Mouse (Mus musculus) midbrain, postnatal 0 days (tissue): ENCODE data around the gene Clpb. TPM values are rescaled to one million over a fixed set of nuclear protein-coding genes. Genes with fewer than 3 reads are reported as not detected.

ENCODE experiments used
- ATAC-seq: fragments of 200-750 bp; cut with Nextera tagmentation; 2 replicates; pipeline ENCODE4 v1.8.0; 2017; ENCODE audit warnings: moderate number of reproducible peaks, mild to moderate bottlenecking, moderate TSS enrichment, moderate library complexity; ENCODE audit not compliant: low FRiP score
- DNase-seq: peaks from one replicate; pipeline ENCODE4 v3.0.0-alpha.2; 2015; ENCODE audit warnings: low spot score
- H3K27ac ChIP-seq: fragments of 300-500 bp; sonication (generic); 2 replicates; pipeline ENCODE4 v1.5.1; 2014; ENCODE audit warnings: low read depth, mild to moderate bottlenecking, low read length, mixed read lengths
- H3K27me3 ChIP-seq: fragments of 300-500 bp; sonication (generic); 2 replicates; pipeline ENCODE4 v1.6.1; 2014; ENCODE audit warnings: low read length, control low read depth, mixed read lengths; ENCODE audit not compliant: insufficient read depth
- H3K36me3 ChIP-seq: fragments of 300-500 bp; sonication (generic); 2 replicates; pipeline ENCODE4 v1.6.1; 2014; ENCODE audit warnings: low read length, control low read depth, mixed read lengths; ENCODE audit not compliant: insufficient read depth
- H3K4me1 ChIP-seq: fragments of 300-500 bp; sonication (generic); 2 replicates; pipeline ENCODE4 v1.6.1; 2014; ENCODE audit warnings: mild to moderate bottlenecking, control low read depth, antibody characterized with exemption, low read length, mixed read lengths; ENCODE audit not compliant: insufficient read depth
- H3K4me2 ChIP-seq: fragments of 300-500 bp; sonication (generic); 2 replicates; pipeline ENCODE4 v1.6.1; 2014; ENCODE audit warnings: low read depth, mild to moderate bottlenecking, low read length, mixed read lengths; ENCODE audit not compliant: poor library complexity, severe bottlenecking
- H3K4me3 ChIP-seq: fragments of 300-500 bp; sonication (generic); 2 replicates; pipeline ENCODE4 v1.5.1; 2014; ENCODE audit warnings: low read depth, mild to moderate bottlenecking, low read length, moderate library complexity
- H3K9ac ChIP-seq: fragments of 300-500 bp; sonication (generic); replicated peaks from 2 replicates; pipeline ENCODE4 v1.6.1; 2014; ENCODE audit warnings: mild to moderate bottlenecking, low read length, moderate library complexity, mixed read lengths; ENCODE audit not compliant: poor library complexity, severe bottlenecking
- H3K9me3 ChIP-seq: fragments of 300-500 bp; sonication (generic); 2 replicates; pipeline ENCODE4 v1.6.1; 2016; ENCODE audit warnings: low read length, control low read depth
- CTCF ChIP-seq: IDR thresholded peaks from 2 replicates; pipeline ENCODE4 v1.5.1; 2016; ENCODE audit warnings: antibody characterized with exemption, mild to moderate bottlenecking
- WGBS: fragments of 180-500 bp; shearing (Covaris S2); extraction: QIAGEN DNeasy Blood & Tissue Kit; methylation state at CpG from one replicate; pipeline ENCODE4 v1.1.7; 2014; 5-methylcytosine and 5-hydroxymethylcytosine counted together
- polyA plus RNA-seq: library from polyadenylated mRNA; unstranded; fragments of >200 nt; fragmentation: Nextera tagmentation; extraction: Ambion mirVana; gene quantifications from 2 replicates; pipeline ENCODE4 v1.2.1, GENCODE M21; 2015
- total RNA-seq: library from RNA; depleted of rRNA; stranded (reverse); fragments of >200 nt; gene quantifications from 2 replicates; pipeline ENCODE4 v1.2.3, GENCODE M21; 2014

The Clpb gene
- total and polyA plus RNA-seq, 2 experiments from 2014 or later = 33.4 to 39.7 TPM

DNA sequence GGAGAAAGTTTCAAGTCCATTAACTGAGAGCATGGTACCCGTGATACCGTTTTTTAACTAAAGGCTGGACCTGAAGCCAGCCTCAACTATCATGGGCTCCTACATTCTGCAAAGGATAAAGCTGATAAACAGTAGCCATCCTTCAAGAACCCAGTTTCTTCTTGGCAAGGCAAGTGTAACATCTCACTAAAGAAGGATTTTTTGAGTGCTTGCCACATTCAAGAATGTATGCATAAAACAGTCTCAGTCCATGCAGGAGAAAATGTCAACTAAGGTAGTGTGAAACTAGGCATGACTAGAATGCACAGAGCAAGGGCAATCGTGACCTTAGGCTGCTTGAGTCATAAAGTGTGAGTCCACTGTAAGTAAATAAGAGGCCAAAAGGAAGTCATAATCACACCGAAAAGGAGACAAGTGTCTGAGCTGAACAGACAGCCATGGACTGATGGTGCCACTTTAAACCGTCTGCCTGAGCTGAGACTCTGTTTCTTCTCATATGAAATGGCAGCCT, 51.7 kb downstream of the Clpb start:
- H3K4me1 ChIP-seq = no peaks in the 10 kb centered on the region
- H3K27me3 ChIP-seq = no peaks in the 10 kb centered on the region
- DNase-seq = no peak
- ATAC-seq = no peak
- WGBS = 87% methylated on average over 5 of the region's 5 CpGs
- no peak overlapping the region for H3K9ac ChIP-seq
- H3K27ac ChIP-seq = no peak overlapping the region
- H3K36me3 ChIP-seq = no peaks in the 10 kb centered on the region
- no peaks in the 10 kb centered on the region for H3K9me3 ChIP-seq
- no peak overlapping the region for H3K4me2 ChIP-seq
- TF ChIP-seq CTCF = no peak
- no peak overlapping the region for H3K4me3 ChIP-seq

DNA sequence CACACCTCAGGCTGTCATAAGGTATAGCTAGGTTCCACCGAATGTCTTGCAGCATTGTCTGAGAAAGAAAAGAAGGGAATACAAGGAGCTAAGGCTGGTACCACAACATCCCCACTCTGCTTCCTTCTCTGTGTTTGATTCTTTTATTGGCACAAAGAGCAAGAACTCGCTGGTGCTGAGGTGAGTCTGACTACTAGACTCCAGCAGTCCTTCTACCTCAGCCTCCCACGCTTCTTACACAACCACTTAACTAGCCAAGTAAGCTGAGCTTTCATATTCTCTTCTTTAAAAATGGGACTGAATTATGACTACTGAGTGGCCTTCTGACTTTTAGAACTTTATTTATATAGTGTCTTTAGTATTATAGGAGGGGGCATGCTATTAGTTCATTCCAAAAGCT, 56.9 kb downstream of the Clpb start:
- 91% methylated on average over 3 of the region's 3 CpGs for WGBS

DNA sequence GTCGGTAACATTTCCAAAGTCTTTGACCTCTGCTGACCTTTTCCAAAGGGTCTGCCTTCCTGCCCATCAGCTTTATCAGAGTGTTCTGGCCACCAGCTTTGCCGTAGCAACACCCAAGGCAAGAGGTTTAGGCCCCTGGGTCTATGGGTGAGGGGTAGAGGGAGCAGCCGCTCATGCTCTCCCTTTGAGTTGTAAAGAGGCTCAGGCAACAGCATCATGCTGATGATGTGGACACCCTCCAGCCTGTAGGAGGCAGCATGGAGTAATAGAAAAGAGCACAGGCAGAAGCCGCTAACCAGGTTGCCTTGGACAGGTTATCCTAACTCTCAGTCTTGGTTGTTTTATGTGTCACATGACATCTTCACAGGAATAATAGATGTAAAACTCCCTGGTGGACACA, 61.6 kb downstream of the Clpb start:
- TF ChIP-seq CTCF = peak; percentile 58
- Histone ChIP-seq H3K4me3 (no peak overlapping the region), H3K27ac (no peak overlapping the region), H3K9me3 (no peaks in the 10 kb centered on the region), H3K36me3 (peaks cover 9% of the 10 kb centered on the region; the same call in 1 of the 2 replicates), H3K4me2 (no peak overlapping the region), H3K4me1 (no peaks in the 10 kb centered on the region), H3K27me3 (no peaks in the 10 kb centered on the region), H3K9ac (no peak overlapping the region)
- ATAC-seq (peak; percentile 47; the same call in 1 of the 2 replicates), DNase-seq (peak; percentile 24)
- WGBS = 43% methylated on average over 4 of the region's 4 CpGs

More for the DNA sequence above, 56.9 kb downstream of the Clpb start:
- Histone ChIP-seq H3K27me3 (no peaks in the 10 kb centered on the region), H3K4me2 (no peak overlapping the region), H3K9me3 (no peaks in the 10 kb centered on the region), H3K36me3 (peaks cover 9% of the 10 kb centered on the region; the same call in 1 of the 2 replicates), H3K4me1 (no peaks in the 10 kb centered on the region), H3K27ac (no peak overlapping the region), H3K4me3 (no peak overlapping the region), H3K9ac (no peak overlapping the region)
- DNase-seq (no peak), ATAC-seq (no peak)
- no peak for TF ChIP-seq CTCF

DNA sequence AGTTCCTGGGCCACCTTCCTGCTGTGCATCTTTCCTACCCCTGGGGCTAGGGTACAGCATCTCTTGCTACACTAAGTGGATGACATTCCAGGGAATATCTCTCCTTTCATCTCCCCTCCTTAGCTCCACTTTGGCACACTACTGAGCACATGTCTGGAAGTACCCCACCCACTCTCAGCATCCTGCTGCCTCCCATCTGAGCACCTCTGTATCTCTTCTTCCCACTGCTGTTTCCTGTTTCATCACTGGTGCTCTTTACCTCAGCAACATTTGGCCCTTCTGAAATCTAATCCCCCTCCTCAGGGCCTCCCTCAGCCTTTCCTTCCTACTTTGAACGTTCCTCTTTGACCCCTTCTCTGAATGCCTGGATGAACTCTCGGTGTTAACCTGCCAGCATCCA, 63.5 kb downstream of the Clpb start:
- peaks cover 9% of the 10 kb centered on the region; the same call in 1 of the 2 replicates for H3K36me3 ChIP-seq
- H3K9ac ChIP-seq = no peak overlapping the region
- 29% methylated on average over 2 of the region's 2 CpGs for WGBS
- no peak for TF ChIP-seq CTCF
- no peak overlapping the region for H3K4me2 ChIP-seq
- DNase-seq (no peak), ATAC-seq (no peak)
- no peaks in the 10 kb centered on the region for H3K4me1 ChIP-seq
- no peaks in the 10 kb centered on the region for H3K27me3 ChIP-seq
- H3K27ac ChIP-seq = no peak overlapping the region
- no peak overlapping the region for H3K4me3 ChIP-seq
- no peaks in the 10 kb centered on the region for H3K9me3 ChIP-seq

DNA sequence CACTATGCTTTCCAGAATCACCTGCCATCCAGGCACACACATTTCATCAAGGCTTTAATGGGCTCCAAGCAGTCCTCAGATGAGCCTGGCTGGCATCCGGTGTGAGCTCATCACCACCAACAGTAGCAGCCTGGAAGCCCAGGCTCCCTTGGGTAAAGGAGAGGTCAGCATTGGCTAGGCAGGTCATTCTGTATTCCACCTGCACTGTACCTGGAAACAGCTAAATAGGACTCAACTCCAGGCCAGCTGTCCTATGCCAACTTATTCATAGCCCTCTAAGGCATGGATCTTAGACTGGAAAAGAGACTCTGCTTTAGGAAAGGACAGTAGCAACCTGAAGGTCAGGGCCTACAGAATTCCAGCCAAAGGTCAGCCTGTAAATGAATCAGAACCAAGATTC, 68.7 kb downstream of the Clpb start:
- no peak overlapping the region for H3K27ac ChIP-seq
- no peaks in the 10 kb centered on the region for H3K36me3 ChIP-seq
- no peak overlapping the region for H3K9ac ChIP-seq
- H3K4me2 ChIP-seq = no peak overlapping the region
- H3K9me3 ChIP-seq = no peaks in the 10 kb centered on the region
- no peak for ATAC-seq
- DNase-seq = no peak
- no peak overlapping the region for H3K4me3 ChIP-seq
- no peak for TF ChIP-seq CTCF
- WGBS = 92% methylated on average over 1 of the region's 1 CpGs
- H3K27me3 ChIP-seq = no peaks in the 10 kb centered on the region
- H3K4me1 ChIP-seq = no peaks in the 10 kb centered on the region

DNA sequence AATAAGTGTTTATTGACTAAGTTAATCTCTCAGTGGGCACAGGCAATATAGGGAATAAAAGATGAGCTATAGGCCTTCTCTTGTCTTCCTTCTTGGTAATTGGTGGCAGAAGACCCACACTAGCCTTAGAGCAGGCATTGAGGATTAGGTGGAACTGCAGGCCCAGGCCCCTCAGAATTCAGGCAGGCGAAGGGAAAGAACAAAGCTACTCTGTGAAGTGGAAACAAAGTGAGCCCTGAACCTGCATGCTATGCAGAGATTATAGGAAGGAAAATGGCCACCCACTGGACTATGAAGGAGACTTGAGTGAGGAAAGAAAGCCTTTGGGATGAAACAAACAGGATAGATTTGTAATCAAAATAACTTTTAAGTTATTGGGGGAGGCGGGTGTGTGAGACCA, 69.6 kb downstream of the Clpb start:
- no peaks in the 10 kb centered on the region for H3K4me1 ChIP-seq
- no peak overlapping the region for H3K4me3 ChIP-seq
- ATAC-seq = no peak
- H3K9ac ChIP-seq = no peak overlapping the region
- no peak for DNase-seq
- H3K9me3 ChIP-seq = no peaks in the 10 kb centered on the region
- H3K27ac ChIP-seq = no peak overlapping the region
- 56% methylated on average over 2 of the region's 2 CpGs for WGBS
- H3K36me3 ChIP-seq = no peaks in the 10 kb centered on the region
- H3K27me3 ChIP-seq = no peaks in the 10 kb centered on the region
- TF ChIP-seq CTCF = no peak
- H3K4me2 ChIP-seq = no peak overlapping the region
